Mouse (Mus musculus) G1E (cell line): Measurements from ENCODE around the gene Pla2g16. TPM values are rescaled to one million over a fixed set of nuclear protein-coding genes. Genes with fewer than 3 reads are reported as not detected.

Experiments used
- ATAC-seq: 2 replicates; pipeline ENCODE4 v1.8.0; 2016; ENCODE audit warnings: mild to moderate bottlenecking; ENCODE audit not compliant: insufficient number of reproducible peaks, poor library complexity, low FRiP score, severe bottlenecking; ENCODE audit errors: extremely low read depth
- DNase-seq: peaks from one replicate; pipeline ENCODE4 v3.0.0; 2012; ENCODE audit warnings: low spot score
- H3K27me3 ChIP-seq: 2 replicates; pipeline ENCODE4 v1.6.1; 2012; ENCODE audit warnings: mild to moderate bottlenecking, low read length, inconsistent platforms; ENCODE audit not compliant: insufficient read depth
- H3K36me3 ChIP-seq: replicated peaks from 2 replicates; pipeline ENCODE3; 2012; ENCODE audit warnings: mild to moderate bottlenecking, inconsistent platforms
- H3K4me1 ChIP-seq: 2 replicates; pipeline ENCODE4 v1.6.1; 2012; ENCODE audit warnings: low read depth, low read length, inconsistent platforms, mixed read lengths; ENCODE audit not compliant: insufficient read depth
- H3K4me3 ChIP-seq: 2 replicates; pipeline ENCODE4 v1.5.1; 2012; ENCODE audit warnings: low read depth, mild to moderate bottlenecking, inconsistent platforms, low read length, moderate library complexity, mixed read lengths
- H3K9me3 ChIP-seq: replicated peaks from 2 replicates; pipeline ENCODE4 v1.6.1; 2012; ENCODE audit warnings: inconsistent platforms
- CTCF ChIP-seq: IDR thresholded peaks from 2 replicates; pipeline ENCODE4 v1.5.1; 2012; ENCODE audit warnings: low read depth, low read length, inconsistent platforms, mixed read lengths
- GATA1 ChIP-seq: IDR thresholded peaks from 2 replicates; pipeline ENCODE4 v1.6.1; 2012; ENCODE audit warnings: borderline replicate concordance, low read length, inconsistent platforms, mixed read lengths
- GATA2 ChIP-seq: IDR thresholded peaks from 2 replicates; pipeline ENCODE4 v1.6.1; 2012; ENCODE audit warnings: low read depth, low read length, inconsistent platforms, borderline replicate concordance
- POLR2AphosphoS5 ChIP-seq: IDR thresholded peaks from 2 replicates; pipeline ENCODE4 v1.6.1; 2012; ENCODE audit warnings: low read depth, low read length, inconsistent platforms; ENCODE audit not compliant: insufficient replicate concordance
- TAL1 ChIP-seq: conservative IDR thresholded peaks from 2 replicates; pipeline ENCODE4 v1.6.1; 2012; ENCODE audit warnings: low read depth, low read length, inconsistent platforms, mixed read lengths
- polyA plus RNA-seq: library from polyadenylated mRNA; stranded (reverse); fragments of >175 nt; gene quantifications from 2 replicates; pipeline ENCODE4 v1.2.3, GENCODE M21; 2012
- total RNA-seq, 2 experiments: library from RNA; stranded (forward) in 1 of 2; stranded (reverse) in 1 of 2; fragments of 200-1000 nt in 1 of 2; fragments of >200 nt in 1 of 2; fragmentation: Nextera tagmentation in 1 of 2; gene quantifications; 2 replicates each; pipeline ENCODE4 v1.2.3; 2014 to 2017

Pla2g16 gene
- total and polyA plus RNA-seq, 3 experiments, result 0.22 to 0.75 TPM; not detected in 1

DNA sequence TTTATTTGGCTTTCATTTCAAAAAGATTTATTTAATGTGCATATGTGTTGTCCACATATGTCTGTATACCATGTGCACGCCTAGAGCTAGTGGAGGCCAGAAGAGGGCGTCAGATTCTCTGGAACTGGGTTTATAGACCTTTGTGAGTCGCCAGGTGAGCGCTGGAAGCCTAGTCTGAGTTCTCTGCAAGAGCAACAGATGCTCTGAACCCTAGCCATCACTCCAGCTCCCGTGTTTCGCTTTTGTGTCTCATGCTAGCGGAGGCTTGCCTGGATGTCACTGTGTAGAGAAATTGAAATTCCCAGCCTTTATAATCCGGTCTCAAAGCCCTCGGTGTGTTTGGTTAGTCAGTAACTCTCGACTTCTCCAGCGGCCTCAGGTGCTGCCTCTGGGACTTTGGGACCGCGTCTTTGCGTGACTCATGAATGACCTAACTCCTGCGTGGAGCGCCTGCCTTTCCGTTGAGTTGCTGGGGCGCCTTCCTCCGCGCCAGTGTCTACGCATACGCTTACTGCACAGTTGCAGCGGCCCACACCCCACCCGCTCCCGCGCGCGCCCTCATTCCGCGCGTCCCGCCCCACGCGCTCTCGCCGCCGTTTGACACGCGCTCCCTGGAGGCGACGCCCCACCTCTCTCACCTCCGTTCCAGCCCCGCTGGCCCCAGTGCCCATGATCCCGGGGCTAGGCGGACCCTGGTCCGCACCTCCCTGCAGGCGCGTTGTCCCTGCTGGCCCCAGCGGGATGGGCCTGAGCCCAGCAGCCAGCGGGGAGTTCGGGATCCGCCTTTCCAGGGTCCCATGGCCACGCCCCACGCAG is 54.9 kb downstream of the Pla2g16 start, which contains the start of gene Hrasls5:
Hrasls5 (plus strand) TSS at position 600 of the 816 bp plus-strand sequence.
- Histone ChIP-seq H3K4me1 (no peaks in the 10 kb centered on the region), H3K27me3 (peaks cover 10% of the 10 kb centered on the region; the same call in 1 of the 2 replicates), H3K9me3 (no peaks in the 10 kb centered on the region), H3K36me3 (no peaks in the 10 kb centered on the region), H3K4me3 (no peak within 1 kb of the TSS)
- no peak for TF ChIP-seq TAL1
- TF ChIP-seq GATA1, result no peak
- TF ChIP-seq POLR2AphosphoS5, result no peak
- no peak for TF ChIP-seq GATA2
- no peak for TF ChIP-seq CTCF
- DNase-seq (no peak), ATAC-seq (no peak)

DNA sequence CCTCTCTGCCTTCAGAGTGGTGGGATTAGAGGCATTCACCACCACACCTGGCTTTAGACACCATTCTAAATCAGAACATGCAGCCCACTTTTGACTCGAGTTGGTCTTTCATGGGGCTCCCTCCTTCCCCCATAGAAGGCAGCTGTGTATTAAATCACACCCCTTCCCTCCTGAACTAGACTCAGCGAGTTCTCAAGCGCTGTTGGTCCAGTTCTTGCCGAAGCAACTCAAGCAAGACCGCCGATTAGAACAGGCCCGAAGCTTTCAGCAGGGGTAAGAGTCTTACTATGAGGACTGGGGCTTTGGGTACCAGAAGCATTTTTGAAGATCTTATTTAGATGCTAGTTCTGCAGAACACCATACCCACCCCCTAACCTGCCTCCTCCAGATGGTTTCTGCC is 55.9 kb downstream of the Pla2g16 start:
- ATAC-seq, result no peak
- TF ChIP-seq CTCF, result no peak
- no peak for TF ChIP-seq POLR2AphosphoS5
- no peak for TF ChIP-seq GATA1
- no peak for TF ChIP-seq TAL1
- TF ChIP-seq GATA2, result no peak
- Histone ChIP-seq H3K4me3 (no peak overlapping the region), H3K9me3 (no peaks in the 10 kb centered on the region), H3K4me1 (no peaks in the 10 kb centered on the region), H3K27me3 (peaks cover 10% of the 10 kb centered on the region; the same call in 1 of the 2 replicates), H3K36me3 (no peaks in the 10 kb centered on the region)
- DNase-seq, result no peak

- DNase-seq (no peak), ATAC-seq (no peak)
- TF ChIP-seq GATA1 (no peak), CTCF (no peak), TAL1 (no peak), POLR2AphosphoS5 (no peak), GATA2 (no peak)
- no peak overlapping the region for H3K4me3 ChIP-seq
- no peaks in the 10 kb centered on the region for H3K4me1 ChIP-seq
- no peaks in the 10 kb centered on the region for H3K36me3 ChIP-seq
- H3K27me3 ChIP-seq, result peaks cover 14% of the 10 kb centered on the region; the same call in 1 of the 2 replicates
- H3K9me3 ChIP-seq, result no peaks in the 10 kb centered on the region
Observed at GRCm38 (mm10) chr19:7616231-7616930, 59.1 kb downstream of the Pla2g16 start.

- no peak overlapping the region for H3K4me3 ChIP-seq
- ATAC-seq, result no peak
- no peak for DNase-seq
- no peaks in the 10 kb centered on the region for H3K36me3 ChIP-seq
- peaks cover 14% of the 10 kb centered on the region; the same call in 1 of the 2 replicates for H3K27me3 ChIP-seq
- H3K9me3 ChIP-seq, result no peaks in the 10 kb centered on the region
- no peaks in the 10 kb centered on the region for H3K4me1 ChIP-seq
- TF ChIP-seq GATA2 (no peak), TAL1 (no peak), CTCF (no peak), POLR2AphosphoS5 (no peak), GATA1 (no peak)
Observed at GRCm38 (mm10) chr19:7617085-7617484, 59.8 kb downstream of the Pla2g16 start.

DNA sequence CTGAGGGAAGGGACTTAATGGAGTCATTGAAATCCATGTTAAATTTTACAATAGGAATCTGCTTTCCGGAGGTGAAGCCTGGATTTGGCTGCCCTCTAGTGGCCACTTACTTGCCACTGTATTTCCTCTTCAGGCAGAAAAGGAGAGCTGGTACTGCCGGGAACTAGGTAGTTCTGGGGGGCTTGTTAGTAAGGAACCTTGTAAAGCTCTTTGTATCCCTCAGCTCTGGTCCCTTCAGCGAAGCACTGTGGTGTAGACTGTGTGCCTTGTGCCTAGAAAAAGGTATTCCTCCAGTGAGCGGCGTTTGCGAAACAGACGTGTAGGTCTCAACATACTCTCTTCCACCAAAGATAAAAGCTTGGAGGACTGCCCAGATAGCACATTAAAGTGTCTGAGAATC is 60.4 kb downstream of the Pla2g16 start:
- Histone ChIP-seq H3K4me3 (no peak overlapping the region), H3K9me3 (no peaks in the 10 kb centered on the region), H3K36me3 (no peaks in the 10 kb centered on the region), H3K27me3 (peaks cover 10% of the 10 kb centered on the region; the same call in 1 of the 2 replicates), H3K4me1 (no peaks in the 10 kb centered on the region)
- ATAC-seq (no peak), DNase-seq (peak; percentile 42)
- TF ChIP-seq POLR2AphosphoS5, result no peak
- no peak for TF ChIP-seq GATA1
- no peak for TF ChIP-seq GATA2
- peak; percentile 60 for TF ChIP-seq CTCF

DNA sequence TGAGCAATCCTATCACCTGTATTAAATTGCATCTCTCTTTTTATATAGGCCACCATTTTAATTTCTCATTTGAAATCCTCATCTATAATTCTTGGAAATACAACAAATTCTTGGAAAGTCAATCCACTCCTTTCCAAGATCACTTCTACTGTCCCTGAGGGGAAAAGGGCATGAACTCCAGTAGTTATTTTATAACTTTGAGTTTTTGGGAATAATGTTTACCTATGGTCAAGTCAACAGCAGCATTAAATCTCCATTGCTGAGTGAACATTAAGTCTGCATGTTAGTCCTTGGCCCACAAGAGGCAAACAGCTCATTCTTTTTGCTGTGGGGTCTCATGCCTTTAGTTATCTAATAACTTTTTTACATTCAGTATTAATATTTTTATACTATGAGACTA is 75.8 kb downstream of the Pla2g16 start:
- Histone ChIP-seq H3K4me1 (no peaks in the 10 kb centered on the region), H3K4me3 (no peak overlapping the region), H3K36me3 (no peaks in the 10 kb centered on the region), H3K27me3 (no peaks in the 10 kb centered on the region; the same call in 1 of the 2 replicates), H3K9me3 (no peaks in the 10 kb centered on the region)
- TF ChIP-seq CTCF, result no peak
- no peak for TF ChIP-seq GATA2
- TF ChIP-seq POLR2AphosphoS5, result no peak
- no peak for TF ChIP-seq TAL1
- no peak for TF ChIP-seq GATA1
- no peak for ATAC-seq
- no peak for DNase-seq
